Mouse (Mus musculus) T-helper 1 cell (primary cell): ENCODE measurements around the gene Sulf2.

Experiments used
- in situ Hi-C: fragments of 300-600 bp; cut with MboI, MseI; formaldehyde crosslinking; loops from one replicate; pipeline ENCODE4 v1.15.1; 2025; ENCODE audit warnings: high pct_unique_total_duplicates

The Sulf2 gene

GRCm38 (mm10) chr2:166068261-166068660, 87.2 kb downstream of the Sulf2 start:
- in situ Hi-C loops = loop anchor here (25.0 kb wide), 1 partner anchor 969 kb away; no protein-coding TSS in a partner anchor

- in situ Hi-C loops = loop anchor here (25.0 kb wide), 1 partner anchor 971 kb away; no protein-coding TSS in a partner anchor
Observed at GRCm38 (mm10) chr2:166066434-166066833, 89.0 kb downstream of the Sulf2 start.

- in situ Hi-C loops = loop anchor here (25.0 kb wide), 1 partner anchor 975 kb away; no protein-coding TSS in a partner anchor
Observed at GRCm38 (mm10) chr2:166062431-166062830, 93.0 kb downstream of the Sulf2 start.

GRCm38 (mm10) chr2:166062008-166062407, 93.5 kb downstream of the Sulf2 start:
- in situ Hi-C loops = loop anchor here (25.0 kb wide), 1 partner anchor 975 kb away; no protein-coding TSS in a partner anchor

DNA sequence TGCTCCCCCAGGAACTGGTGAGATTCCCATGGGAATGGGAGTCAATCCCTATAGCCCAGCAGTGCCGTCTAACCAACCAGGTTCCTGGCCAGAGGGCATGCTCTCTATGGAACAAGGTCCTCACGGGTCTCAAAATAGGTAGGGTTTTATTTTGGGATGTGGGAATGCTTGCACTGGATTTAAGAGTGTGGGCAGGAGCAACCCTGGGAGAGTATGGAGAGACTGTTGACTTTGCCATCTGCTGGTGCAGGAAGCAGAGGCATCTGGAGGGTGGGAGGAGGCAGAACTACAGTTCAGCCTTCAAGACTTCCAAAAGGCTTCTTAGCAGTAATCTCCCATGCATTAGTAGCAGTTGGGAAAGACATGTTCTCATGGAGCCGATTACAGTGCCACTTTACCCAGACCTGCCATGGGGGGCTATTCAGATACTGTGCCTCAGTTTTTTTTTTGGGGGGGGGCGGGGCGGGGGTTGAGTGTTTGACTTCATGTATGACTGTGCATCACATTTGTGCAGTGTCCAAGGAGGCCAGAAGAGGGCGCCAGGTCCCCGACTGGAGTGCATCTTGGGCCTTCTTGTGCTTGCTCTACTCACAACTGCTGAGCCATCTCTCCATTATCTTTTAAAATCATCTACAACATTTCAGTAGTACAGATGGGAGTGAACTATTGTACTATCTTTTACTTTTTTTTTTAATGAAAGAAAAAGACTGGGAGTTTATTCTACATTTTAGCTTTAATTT, 95.6 kb downstream of the Sulf2 start:
- in situ Hi-C loops = loop anchor here (25.0 kb wide), 1 partner anchor 977 kb away; no protein-coding TSS in a partner anchor

GRCm38 (mm10) chr2:166054002-166054539, 101.4 kb downstream of the Sulf2 start:
- in situ Hi-C loops = loop anchor here (25.0 kb wide), 1 partner anchor 983 kb away; no protein-coding TSS in a partner anchor

GRCm38 (mm10) chr2:166051966-166052365, 103.5 kb downstream of the Sulf2 start:
- in situ Hi-C loops = loop anchor here (25.0 kb wide), 1 partner anchor 985 kb away; no protein-coding TSS in a partner anchor

- in situ Hi-C loops = loop anchor here (25.0 kb wide), 1 partner anchor 986 kb away; no protein-coding TSS in a partner anchor
Observed at GRCm38 (mm10) chr2:166051421-166051820, 104.0 kb downstream of the Sulf2 start.

- in situ Hi-C loops = no loop called here
Observed at GRCm38 (mm10) chr2:166048852-166049251, 106.6 kb downstream of the Sulf2 start.

DNA sequence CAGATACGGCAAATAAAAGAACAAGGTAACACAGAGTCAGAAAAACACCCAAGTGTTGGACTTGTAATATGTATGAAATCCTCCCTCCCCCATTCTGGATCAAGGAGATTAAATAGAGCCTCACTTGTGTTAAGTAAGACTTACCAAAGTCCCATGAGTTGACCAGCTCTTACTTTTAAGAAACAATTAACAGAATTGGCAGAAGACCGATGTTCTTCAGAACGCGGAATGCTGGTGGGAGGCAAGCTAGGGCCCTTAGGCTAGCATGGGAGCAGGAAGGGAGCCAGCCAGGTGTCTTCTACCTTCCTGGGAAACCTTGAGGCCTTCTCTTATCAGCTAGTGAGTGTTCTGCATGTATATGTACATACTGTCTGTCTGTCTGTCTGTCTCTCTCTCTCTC, 107.5 kb downstream of the Sulf2 start:
- in situ Hi-C loops = no loop called here

DNA sequence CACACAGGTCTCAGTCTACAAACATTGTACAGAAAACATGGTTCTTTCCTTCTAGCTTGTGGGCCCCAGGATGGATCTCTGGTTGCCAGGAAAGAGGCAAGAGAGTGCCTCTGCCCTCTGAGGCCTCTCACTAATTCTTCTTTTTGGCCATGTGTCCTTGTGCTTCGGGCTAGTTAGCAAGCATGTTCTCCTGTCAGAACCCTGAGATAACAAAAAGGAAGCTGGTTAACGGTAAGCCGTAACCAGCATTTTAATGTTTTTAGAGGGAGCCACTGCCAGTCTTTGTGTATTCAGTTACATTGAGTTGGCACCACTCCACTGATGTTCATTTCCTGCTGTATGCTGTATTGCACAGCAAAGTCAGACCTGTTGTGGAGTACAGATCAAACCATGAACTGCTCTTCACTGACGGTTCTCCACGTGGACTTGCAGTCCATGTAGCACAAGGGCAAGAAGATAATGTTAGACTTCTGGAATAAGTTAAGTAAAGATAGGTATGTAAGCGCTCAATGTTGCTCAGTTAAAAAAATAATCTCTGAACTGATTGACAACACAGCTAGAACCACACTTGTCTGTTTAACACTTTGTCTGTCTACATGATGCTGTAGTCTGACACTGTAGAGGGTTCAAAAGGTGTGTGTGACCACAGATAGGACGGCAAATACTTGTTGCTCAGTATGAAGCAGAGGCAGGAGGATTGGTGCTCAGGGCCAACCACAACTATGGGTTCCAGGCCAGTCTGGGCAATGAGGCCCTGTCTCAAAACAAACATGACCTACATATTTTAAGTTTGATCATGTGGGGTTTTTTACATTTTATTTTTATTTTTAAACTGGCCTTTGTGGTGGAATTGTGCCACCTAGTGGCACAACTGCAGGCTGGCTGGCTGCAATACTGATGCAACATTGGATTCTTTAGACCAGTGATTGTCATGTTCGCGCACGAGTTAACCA, 109.6 kb downstream of the Sulf2 start:
- in situ Hi-C loops = no loop called here

- in situ Hi-C loops = no loop called here
Observed at GRCm38 (mm10) chr2:166045006-166045405, 110.5 kb downstream of the Sulf2 start.

- in situ Hi-C loops = loop anchor here (5.0 kb wide), 1 partner anchor 120 kb away; no protein-coding TSS in a partner anchor
Observed at GRCm38 (mm10) chr2:166042542-166042941, 112.9 kb downstream of the Sulf2 start.

DNA sequence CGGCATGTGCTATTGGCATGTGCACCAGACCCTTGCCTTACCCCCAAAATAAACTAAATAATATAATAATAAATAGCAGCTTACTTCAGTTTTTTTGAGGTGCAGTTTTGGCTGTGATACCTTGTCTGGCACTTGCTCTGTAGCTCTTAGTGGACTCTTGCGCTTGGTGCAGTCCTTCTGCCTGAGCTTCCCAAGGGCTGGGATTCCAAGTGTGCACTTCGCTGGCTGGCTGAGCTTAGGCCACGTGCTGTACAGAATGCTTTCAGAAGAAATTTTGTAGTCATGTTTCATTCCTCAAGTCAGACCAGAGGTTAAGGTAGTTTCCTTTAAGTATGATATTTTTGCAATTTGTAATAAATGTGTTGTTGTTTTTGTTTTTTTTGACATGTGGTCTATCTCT, 115.8 kb downstream of the Sulf2 start:
- in situ Hi-C loops = loop anchor here (5.0 kb wide), 2 partner anchors 37 to 117 kb away; no protein-coding TSS in a partner anchor

GRCm38 (mm10) chr2:166035725-166036124, 119.7 kb downstream of the Sulf2 start:
- in situ Hi-C loops = loop anchor here (5.0 kb wide), 1 partner anchor 33 kb away; no protein-coding TSS in a partner anchor

DNA sequence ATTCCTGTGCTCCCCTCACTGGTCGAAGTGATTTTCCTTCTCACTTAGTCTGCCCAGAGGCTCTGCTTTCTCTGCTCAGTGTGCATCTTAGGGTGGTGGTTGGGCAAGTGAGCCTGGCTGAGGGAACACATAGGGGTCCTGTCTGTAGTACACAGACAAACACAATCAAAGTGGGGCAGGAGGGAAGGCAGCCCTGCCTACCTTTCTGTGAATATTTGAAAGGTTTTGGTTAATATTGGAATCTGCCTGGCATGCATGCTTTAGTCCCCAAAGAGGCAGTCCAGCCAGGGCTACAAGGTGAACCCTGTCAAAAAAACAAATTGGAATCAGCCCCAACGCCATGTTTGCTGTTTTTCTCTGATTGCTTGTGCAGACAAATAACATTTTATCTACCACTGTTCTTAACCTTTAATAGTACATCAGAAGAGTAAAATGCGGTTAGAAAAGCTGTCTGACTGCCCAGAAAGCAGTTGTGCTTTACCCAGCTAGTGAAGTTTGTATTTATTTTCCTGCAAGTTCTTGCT, 120.4 kb downstream of the Sulf2 start:
- in situ Hi-C loops = loop anchor here (5.0 kb wide), 1 partner anchor 33 kb away; no protein-coding TSS in a partner anchor

- in situ Hi-C loops = no loop called here
Observed at GRCm38 (mm10) chr2:166032628-166033027, 122.8 kb downstream of the Sulf2 start.

- in situ Hi-C loops = no loop called here
Observed at GRCm38 (mm10) chr2:166031120-166031929, 124.1 kb downstream of the Sulf2 start.

GRCm38 (mm10) chr2:166030256-166030995, 125.0 kb downstream of the Sulf2 start:
- in situ Hi-C loops = no loop called here
